Mouse (Mus musculus) left cerebral cortex, postnatal 4 days (tissue): ENCODE results near the gene Gstp2. TPM values are rescaled to one million over a fixed set of nuclear protein-coding genes. Genes with fewer than 3 reads are reported as not detected.

ENCODE experiments used
- DNase-seq: peaks from one replicate; pipeline ENCODE4 v3.0.0-alpha.2; 2022
- intact Hi-C: fragments of 180-260 bp; cut with DNase I; formaldehyde crosslinking; loops from one replicate; pipeline ENCODE4 v1.15.1; 2025
- total RNA-seq, 2 experiments: library from RNA; stranded (reverse); gene quantifications; 2 replicates each; pipeline ENCODE4 v1.2.3; 2021

Gstp2 gene
- total RNA-seq, 2 experiments from 2014 or later, result 27.2 to 31.6 TPM

GRCm38 (mm10) chr19:4015635-4016034 lies 30.2 kb downstream of the Gstp2 start:
- intact Hi-C loops, result loop anchor here (10.0 kb wide), 1 partner anchor 199 kb away; the partner anchor contains the start of genes AC109138.7 and Clcf1
- no peak for DNase-seq

GRCm38 (mm10) chr19:4014802-4015201 lies 31.0 kb downstream of the Gstp2 start:
- intact Hi-C loops, result loop anchor here (10.0 kb wide), 1 partner anchor 200 kb away; the partner anchor contains the start of genes AC109138.7 and Clcf1
- no peak for DNase-seq

GRCm38 (mm10) chr19:4013066-4013465 lies 32.8 kb downstream of the Gstp2 start:
- no peak for DNase-seq
- intact Hi-C loops, result loop anchor here (10.0 kb wide), 1 partner anchor 202 kb away; the partner anchor contains the start of genes AC109138.7 and Clcf1

GRCm38 (mm10) chr19:4012432-4013022 lies 33.3 kb downstream of the Gstp2 start, which contains the start of gene Ndufv1:
TSS of gene Ndufv1 (minus strand) at chr19:4012806.
- intact Hi-C loops, result loop anchor here (10.0 kb wide), 1 partner anchor 202 kb away; the partner anchor contains the start of genes AC109138.7 and Clcf1

GRCm38 (mm10) chr19:4011086-4011485 lies 34.7 kb downstream of the Gstp2 start:
- intact Hi-C loops, result loop anchor here (10.0 kb wide), 1 partner anchor 204 kb away; the partner anchor contains the start of genes AC109138.7 and Clcf1

More at GRCm38 (mm10) chr19:4012432-4013022, 33.3 kb downstream of the Gstp2 start, which contains the start of gene Ndufv1:
- peak; percentile 96 for DNase-seq

GRCm38 (mm10) chr19:4005971-4006370 lies 39.9 kb downstream of the Gstp2 start:
- DNase-seq, result no peak
- intact Hi-C loops, result no loop called here

More at GRCm38 (mm10) chr19:4011086-4011485, 34.7 kb downstream of the Gstp2 start:
- DNase-seq, result no peak

GRCm38 (mm10) chr19:4005091-4005490 lies 40.7 kb downstream of the Gstp2 start:
- DNase-seq, result no peak
- intact Hi-C loops, result no loop called here

- intact Hi-C loops, result no loop called here
- DNase-seq, result no peak
Measured at GRCm38 (mm10) chr19:4004331-4004730, 41.5 kb downstream of the Gstp2 start.

- intact Hi-C loops, result no loop called here
- no peak for DNase-seq
Measured at GRCm38 (mm10) chr19:4003641-4004040, 42.2 kb downstream of the Gstp2 start.

- no peak for DNase-seq
- intact Hi-C loops, result no loop called here
Measured at GRCm38 (mm10) chr19:4003112-4003511, 42.7 kb downstream of the Gstp2 start, which contains the start of gene Doc2g. TSS of gene Doc2g (plus strand) at chr19:4003313.

GRCm38 (mm10) chr19:4001752-4002151 lies 44.1 kb downstream of the Gstp2 start:
- no peak for DNase-seq
- intact Hi-C loops, result no loop called here

GRCm38 (mm10) chr19:4000949-4001525 lies 44.8 kb downstream of the Gstp2 start:
- DNase-seq, result no peak
- intact Hi-C loops, result no loop called here

GRCm38 (mm10) chr19:4000119-4000900 lies 45.5 kb downstream of the Gstp2 start, which contains the start of the genes Nudt8 and Gm49405:
TSS of gene Nudt8 (plus strand) at chr19:4000580.
TSS of gene Gm49405 (plus strand) at chr19:4000626.
- intact Hi-C loops, result no loop called here
- peak; percentile 95 for DNase-seq

GRCm38 (mm10) chr19:3999121-3999730 lies 46.6 kb downstream of the Gstp2 start:
- no peak for DNase-seq
- intact Hi-C loops, result no loop called here

- DNase-seq, result no peak
- intact Hi-C loops, result no loop called here
Measured at GRCm38 (mm10) chr19:3998335-3998734, 47.5 kb downstream of the Gstp2 start.

- intact Hi-C loops, result no loop called here
Measured at GRCm38 (mm10) chr19:3997231-3997630, 48.6 kb downstream of the Gstp2 start.

GRCm38 (mm10) chr19:3996747-3997146 lies 49.1 kb downstream of the Gstp2 start:
- intact Hi-C loops, result no loop called here
- no peak for DNase-seq

More at GRCm38 (mm10) chr19:3997231-3997630, 48.6 kb downstream of the Gstp2 start:
- DNase-seq, result no peak

- intact Hi-C loops, result no loop called here
Measured at GRCm38 (mm10) chr19:3996106-3996505, 49.7 kb downstream of the Gstp2 start.

GRCm38 (mm10) chr19:3995505-3995904 lies 50.3 kb downstream of the Gstp2 start:
- DNase-seq, result no peak
- intact Hi-C loops, result no loop called here

More at GRCm38 (mm10) chr19:3996106-3996505, 49.7 kb downstream of the Gstp2 start:
- DNase-seq, result no peak

GRCm38 (mm10) chr19:3994932-3995331 lies 50.9 kb downstream of the Gstp2 start:
- DNase-seq, result no peak
- intact Hi-C loops, result no loop called here
